Mouse (Mus musculus) monocyte, adult 5-6 weeks (primary cell): ENCODE results near the gene Dip2b. TPM values are rescaled to one million over a fixed set of nuclear protein-coding genes. Genes with fewer than 3 reads are reported as not detected.

ENCODE experiments used
- ATAC-seq: fragments of 153-309, 156-312 bp; replicated peaks from 2 replicates; pipeline ENCODE4 v1.8.0; 2017; ENCODE audit warnings: mild to moderate bottlenecking; ENCODE audit not compliant: low TSS enrichment, insufficient number of reproducible peaks, severe bottlenecking, poor library complexity, low FRiP score
- total RNA-seq: library from RNA; stranded (forward); fragments of 200-1000, 200-491, 200-594 nt; gene quantifications from 3 replicates; pipeline ENCODE4 v1.2.3, GENCODE M21; 2017

Dip2b gene
- total RNA-seq, 1 experiment from 2014 or later, result 12.8 TPM

- no peak for ATAC-seq
Observed at GRCm38 (mm10) chr15:100113343-100114275, 75.1 kb downstream of the Dip2b start.

DNA sequence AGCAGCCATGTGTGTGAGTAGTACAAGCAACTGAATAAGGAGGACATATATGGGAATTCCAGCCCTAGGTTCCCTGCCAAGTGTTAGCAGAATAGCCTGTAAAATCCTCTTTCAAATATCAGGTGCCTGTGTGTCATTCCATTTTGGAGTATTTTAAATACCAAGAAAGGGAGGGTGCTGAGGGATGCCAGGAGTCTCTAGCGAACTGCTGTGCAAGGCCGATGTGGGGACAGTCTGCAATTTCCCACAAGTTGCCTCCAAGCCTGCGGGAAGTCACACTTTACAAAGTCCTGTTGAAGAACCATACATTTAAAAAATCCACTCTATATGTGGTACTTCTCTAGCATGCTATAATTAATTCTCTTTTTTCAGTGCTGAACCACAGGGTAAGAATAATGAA, 77.0 kb downstream of the Dip2b start:
- ATAC-seq, result no peak

- no peak for ATAC-seq
Observed at GRCm38 (mm10) chr15:100116325-100116724, 77.9 kb downstream of the Dip2b start.

DNA sequence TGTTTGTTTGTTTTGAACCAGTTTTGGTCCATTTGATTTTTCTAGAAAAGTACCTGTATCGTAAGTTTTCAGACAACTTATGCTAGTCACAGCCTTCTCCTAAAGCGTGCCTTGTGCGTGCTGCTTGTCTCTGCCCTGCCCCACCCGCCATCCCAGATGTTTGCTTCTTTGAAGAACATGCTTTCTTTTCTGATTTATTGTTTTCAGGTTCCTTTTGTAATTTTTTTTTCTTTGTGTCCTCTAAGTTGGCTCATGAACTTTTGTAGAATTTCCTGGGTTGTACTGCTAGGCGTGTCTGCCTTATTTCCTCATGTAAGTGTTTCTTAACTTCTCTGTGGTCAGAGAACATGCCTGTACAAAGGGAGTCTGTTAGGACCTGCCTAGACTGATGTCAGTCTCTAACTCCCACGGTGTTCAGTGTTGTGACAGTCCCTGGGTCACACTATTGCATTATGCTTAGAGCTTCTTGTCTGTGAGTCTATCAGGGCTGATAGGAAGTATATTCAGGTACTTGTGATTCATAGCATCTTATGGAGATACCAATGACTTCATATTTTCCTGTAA, 80.8 kb downstream of the Dip2b start:
- ATAC-seq, result peak; percentile 94

- ATAC-seq, result no peak
Observed at GRCm38 (mm10) chr15:100121437-100121836, 83.0 kb downstream of the Dip2b start.

GRCm38 (mm10) chr15:100123867-100124266, 85.4 kb downstream of the Dip2b start:
- ATAC-seq, result no peak

DNA sequence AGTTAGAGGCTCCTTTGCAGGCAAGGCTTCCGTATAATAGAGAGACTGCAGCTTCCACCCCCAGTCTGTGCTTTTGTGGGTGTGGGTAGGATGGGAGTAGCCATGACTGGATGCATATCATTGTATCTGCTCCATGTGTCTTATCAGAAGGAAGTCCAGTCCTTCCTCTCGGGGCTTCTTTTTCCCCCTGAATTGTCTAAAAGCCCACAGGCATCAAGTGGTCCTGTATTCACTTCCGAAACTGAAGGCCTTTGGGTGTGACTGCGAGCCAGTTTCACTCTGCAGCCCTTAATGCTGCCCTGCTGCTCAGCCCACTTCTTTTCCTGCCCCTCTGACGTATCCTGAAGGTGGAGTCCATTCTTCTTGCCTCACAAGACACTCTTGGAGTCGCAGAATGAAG, 86.8 kb downstream of the Dip2b start:
- ATAC-seq, result no peak

GRCm38 (mm10) chr15:100126456-100127107, 88.1 kb downstream of the Dip2b start:
- peak; percentile 81 for ATAC-seq

GRCm38 (mm10) chr15:100129151-100129790, 90.8 kb downstream of the Dip2b start:
- no peak for ATAC-seq

DNA sequence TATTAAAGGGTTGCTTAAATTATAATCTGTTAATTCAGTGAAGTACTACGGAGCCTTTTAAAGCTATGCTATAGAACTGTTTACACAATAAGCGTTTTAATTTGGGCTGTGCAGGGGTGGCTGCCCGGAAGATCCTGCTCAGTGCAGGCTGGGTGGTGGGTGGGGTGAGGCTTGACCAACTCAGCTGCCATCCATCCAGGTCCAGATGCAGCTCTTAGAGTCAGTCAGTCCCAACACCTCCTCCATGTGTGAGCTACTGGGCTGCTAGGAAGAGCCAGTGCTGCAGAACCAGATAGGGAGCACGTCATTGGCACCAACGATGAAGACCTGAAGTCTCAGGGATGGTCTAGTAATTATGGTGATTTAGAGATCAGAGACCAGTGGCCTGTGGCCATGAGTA, 101.2 kb downstream of the Dip2b start:
- no peak for ATAC-seq

GRCm38 (mm10) chr15:100140428-100140827, 102.0 kb downstream of the Dip2b start:
- ATAC-seq, result no peak

DNA sequence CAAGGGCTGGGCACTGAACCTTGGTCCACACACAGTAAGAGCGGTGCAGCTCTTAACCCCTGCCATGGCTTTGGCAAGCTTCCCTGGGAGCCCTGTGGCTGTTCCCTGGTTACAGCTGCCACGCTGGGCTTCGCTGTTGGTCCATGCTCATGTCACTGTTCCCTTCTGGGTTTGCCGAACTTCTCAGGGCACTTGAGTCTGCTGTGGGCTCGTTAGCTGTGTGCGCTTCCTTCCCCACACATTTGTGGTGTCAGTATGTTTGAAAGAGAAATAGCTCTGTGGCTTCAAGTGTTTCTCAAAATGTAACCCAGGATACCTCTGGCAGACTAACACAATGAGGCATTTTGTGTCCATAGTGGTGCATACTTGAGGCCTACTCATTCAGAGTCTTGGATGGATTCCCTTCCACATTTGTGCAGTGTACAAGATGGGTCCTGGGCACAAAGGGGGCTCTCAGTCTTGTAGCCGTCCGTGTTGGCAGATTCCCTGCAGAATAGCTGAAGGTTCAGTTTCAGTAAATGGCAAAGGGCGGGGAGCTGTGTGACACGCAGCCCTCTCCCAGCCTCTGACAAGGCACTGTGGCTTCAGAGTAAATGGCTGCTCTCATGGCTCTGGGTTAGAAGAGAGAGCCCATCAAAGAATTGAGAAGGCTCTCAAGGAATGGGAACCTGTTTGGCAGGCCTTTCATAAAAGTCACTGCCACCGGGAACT, 104.8 kb downstream of the Dip2b start:
- ATAC-seq, result no peak

- ATAC-seq, result no peak
Observed at GRCm38 (mm10) chr15:100144854-100145824, 106.7 kb downstream of the Dip2b start.

DNA sequence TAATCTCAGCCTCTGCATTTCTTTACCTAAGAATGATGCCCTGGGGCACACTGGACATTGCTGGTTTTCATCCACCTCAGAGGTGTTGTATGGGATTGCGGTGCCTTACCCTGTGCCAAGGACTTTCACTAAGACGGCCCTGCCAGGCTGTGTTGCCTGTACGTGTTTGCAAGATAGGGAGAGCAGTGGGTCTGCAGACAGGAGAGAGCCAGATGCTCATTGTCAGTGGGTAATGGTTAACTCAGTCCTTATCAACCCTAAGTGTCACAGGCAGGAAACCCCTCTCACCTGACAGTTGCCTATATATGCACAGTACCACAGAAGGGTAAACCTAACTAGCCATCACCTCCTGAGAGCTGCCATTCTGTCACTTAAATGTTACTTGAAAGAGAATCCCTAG, 107.5 kb downstream of the Dip2b start:
- no peak for ATAC-seq

GRCm38 (mm10) chr15:100150593-100150992, 112.1 kb downstream of the Dip2b start:
- no peak for ATAC-seq

DNA sequence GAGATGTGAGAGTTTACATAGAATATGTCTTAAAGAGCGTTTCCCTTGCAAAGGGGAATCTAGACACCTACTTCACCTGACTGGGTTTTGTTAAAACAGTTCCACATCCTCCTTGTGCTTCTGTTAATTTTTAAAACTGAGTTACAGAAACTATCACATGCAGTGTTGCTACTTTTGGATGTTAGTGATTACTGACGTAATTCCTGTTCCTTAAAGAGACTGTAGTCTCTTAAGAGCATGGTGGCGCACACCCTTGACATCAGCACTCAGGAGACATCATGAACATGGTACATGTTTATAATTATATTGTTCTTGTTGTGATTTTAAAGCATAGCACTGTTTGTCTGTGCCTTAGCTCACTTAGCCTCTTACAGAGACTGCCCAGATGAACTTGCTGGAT, 113.9 kb downstream of the Dip2b start:
- no peak for ATAC-seq

DNA sequence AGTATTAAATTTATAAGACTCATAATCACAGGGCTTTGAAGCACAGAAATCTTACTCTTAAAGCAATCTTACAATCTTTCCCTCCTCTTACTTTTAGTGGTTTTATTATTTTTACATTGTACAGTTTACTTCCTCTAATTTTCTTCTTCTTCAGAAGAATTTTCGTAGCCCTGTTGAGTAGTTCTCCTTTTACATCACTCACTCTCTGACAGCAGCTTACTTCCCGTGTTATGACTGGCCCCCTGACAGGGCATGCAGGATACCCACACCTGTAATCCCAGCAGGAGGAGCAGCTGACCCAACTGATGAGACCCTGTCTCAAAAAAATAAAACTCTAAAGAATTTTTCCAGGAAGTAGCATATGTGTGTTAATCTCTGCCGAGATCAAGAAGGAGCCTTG, 114.6 kb downstream of the Dip2b start:
- peak; percentile 51 for ATAC-seq
